Mouse (Mus musculus) gastrocnemius, postnatal 36 days (tissue): ENCODE results near the gene Zdhhc17. TPM values are rescaled to one million over a fixed set of nuclear protein-coding genes. Genes with fewer than 3 reads are reported as not detected.

ENCODE experiments used
- DNase-seq, 2 experiments: peaks; one replicate each; pipeline ENCODE4 v3.0.0; 2022
- intact Hi-C: fragments of 180-260 bp; cut with DNase I; formaldehyde crosslinking; loops from one replicate; pipeline ENCODE4 v1.15.1; 2025
- long read RNA-seq, 2 experiments: library from polyadenylated mRNA; stranded (forward); transcript quantifications; one replicate each; pipeline ENCODE4 v2.0.0; 2021
- total RNA-seq, 2 experiments: library from RNA; stranded (reverse); gene quantifications; 2 replicates each; pipeline ENCODE4 v1.2.3; 2021

Gene Zdhhc17
- 10 to 100 TPM; 19.0 to 19.2 TPM for total RNA-seq
- long read RNA-seq, experiment 1 = 0 reads
- long read RNA-seq, experiment 2, partial matches to known transcripts = 2 of 7 reads
- long read RNA-seq, experiment 2, other reads (novel, unspliced or antisense) = 5 of 7 reads

GRCm38 (mm10) chr10:111009641-111010479, at the start of gene Zdhhc17:
TSS of gene Zdhhc17 (minus strand) at chr10:111010140.
- intact Hi-C loops = no loop called here
- peak; percentile 82 to 94 for DNase-seq

DNA sequence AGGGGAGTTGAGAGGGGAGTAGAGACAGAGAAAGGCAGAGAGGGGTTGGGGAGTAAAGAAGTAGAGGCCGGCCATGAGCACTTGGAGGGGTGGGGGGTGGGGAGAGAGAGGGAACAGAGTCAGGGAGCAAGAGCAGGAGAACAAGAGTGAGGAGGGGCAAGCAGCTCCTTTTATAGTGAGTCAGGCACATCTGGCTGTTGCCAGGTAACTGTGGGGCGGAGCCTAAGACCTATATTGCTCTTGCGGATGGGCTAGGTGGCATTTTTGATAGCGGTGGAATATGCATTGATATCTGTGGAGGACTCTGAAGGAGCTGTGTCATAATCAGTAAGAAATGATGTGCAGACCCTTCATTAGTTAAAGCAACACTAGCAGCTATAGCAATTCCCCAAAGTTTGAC, 45.8 kb upstream of the Zdhhc17 start:
- no peak for DNase-seq
- intact Hi-C loops = no loop called here

GRCm38 (mm10) chr10:111051606-111052005, 41.7 kb upstream of the Zdhhc17 start:
- no peak for DNase-seq
- intact Hi-C loops = no loop called here

DNA sequence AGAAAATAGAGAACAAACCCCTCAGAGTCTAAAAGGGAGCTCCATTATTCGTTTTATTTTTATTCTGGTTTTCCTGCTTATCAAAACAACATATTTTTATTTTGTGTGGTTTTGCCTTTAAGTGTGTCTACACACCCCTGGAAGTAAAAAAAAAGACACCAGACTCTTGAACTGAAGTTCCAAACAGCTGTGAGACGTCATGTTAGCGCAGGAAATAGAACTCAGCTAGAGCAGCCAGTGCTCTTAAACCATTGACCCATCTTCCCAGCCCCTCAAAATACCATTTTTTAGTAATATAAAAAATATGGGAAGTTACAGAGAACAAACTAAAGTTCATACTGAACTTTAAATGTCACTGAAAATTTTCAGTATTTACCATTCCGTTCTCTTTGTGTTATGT, 40.6 kb upstream of the Zdhhc17 start:
- DNase-seq = no peak
- intact Hi-C loops = no loop called here

GRCm38 (mm10) chr10:111050061-111050460, 40.1 kb upstream of the Zdhhc17 start:
- DNase-seq = no peak
- intact Hi-C loops = no loop called here

GRCm38 (mm10) chr10:111047895-111048294, 38.0 kb upstream of the Zdhhc17 start:
- intact Hi-C loops = no loop called here
- DNase-seq = no peak

GRCm38 (mm10) chr10:111040078-111040656, 30.2 kb upstream of the Zdhhc17 start:
- intact Hi-C loops = no loop called here
- DNase-seq = no peak

GRCm38 (mm10) chr10:111036851-111037250, 26.9 kb upstream of the Zdhhc17 start:
- intact Hi-C loops = no loop called here
- DNase-seq = no peak

- DNase-seq = no peak
- intact Hi-C loops = no loop called here
These were observed 25.2 kb upstream of the Zdhhc17 start for GRCm38 (mm10) chr10:111035134-111035533.

DNA sequence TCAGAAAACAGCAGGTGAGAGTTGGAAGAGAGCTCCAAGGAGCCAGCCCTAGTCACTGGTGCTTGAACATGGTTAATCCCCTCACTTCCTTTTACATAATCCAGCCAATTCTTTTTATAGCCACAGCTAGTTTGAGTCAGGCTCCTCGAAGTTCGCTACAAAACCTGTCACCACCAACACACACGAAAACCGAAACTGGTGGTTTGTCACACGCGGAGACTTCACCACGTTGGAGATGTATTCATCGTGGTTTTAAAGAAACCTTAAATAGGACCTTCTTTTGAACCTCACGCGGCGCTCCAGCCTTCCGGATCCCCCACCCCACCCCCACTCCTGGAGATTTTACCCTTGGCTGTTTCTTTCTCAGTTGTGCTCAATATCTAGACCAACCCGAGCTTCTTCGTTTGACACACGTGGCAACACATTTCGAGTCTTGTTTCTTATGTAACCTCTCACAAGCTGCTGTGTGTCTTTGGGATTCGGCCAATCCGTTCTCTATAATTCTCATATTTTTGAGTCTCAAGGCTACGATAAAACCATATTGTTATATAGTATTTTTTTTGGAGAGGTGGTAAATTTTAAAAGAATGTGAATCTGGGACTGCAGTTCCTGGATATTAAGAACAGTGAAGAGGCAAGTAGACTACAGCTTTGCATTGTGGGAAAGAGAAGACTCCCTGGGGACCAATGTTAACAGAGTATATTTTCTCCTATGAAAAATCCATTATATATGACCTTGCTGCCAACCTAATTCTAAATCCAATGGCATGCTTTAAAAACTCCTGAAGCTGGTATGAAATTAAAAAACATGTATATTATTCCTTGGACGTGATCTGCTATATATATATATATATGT, 21.8 kb upstream of the Zdhhc17 start:
- intact Hi-C loops = no loop called here
- DNase-seq = peak in 1 of 2 experiments; percentile 30

GRCm38 (mm10) chr10:111030845-111031244, 20.9 kb upstream of the Zdhhc17 start:
- intact Hi-C loops = no loop called here
- DNase-seq = no peak

GRCm38 (mm10) chr10:111026106-111026505, 16.2 kb upstream of the Zdhhc17 start:
- DNase-seq = no peak
- intact Hi-C loops = loop anchor here (5.0 kb wide), 1 partner anchor 51 kb away; no protein-coding TSS in a partner anchor

DNA sequence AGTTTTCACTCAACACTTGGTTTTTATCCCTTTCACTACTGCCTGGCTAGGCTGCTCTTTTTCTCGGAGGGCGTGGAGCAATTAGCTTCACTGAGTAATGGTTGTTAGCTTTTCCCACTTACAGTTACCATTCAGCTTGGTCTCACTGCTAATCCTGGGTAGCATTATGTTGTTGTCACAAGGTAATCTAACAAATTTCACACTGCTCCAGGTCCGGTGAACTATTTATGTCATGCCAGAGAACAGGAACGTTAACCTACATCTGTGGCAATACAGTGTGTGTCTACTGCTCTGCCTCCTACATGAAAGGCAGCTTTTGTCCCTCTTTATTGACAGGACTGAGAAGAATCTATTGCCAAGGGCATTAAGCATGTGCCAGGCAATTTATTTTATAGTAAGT, 14.8 kb upstream of the Zdhhc17 start:
- intact Hi-C loops = loop anchor here (5.0 kb wide), 1 partner anchor 53 kb away; no protein-coding TSS in a partner anchor
- DNase-seq = no peak

DNA sequence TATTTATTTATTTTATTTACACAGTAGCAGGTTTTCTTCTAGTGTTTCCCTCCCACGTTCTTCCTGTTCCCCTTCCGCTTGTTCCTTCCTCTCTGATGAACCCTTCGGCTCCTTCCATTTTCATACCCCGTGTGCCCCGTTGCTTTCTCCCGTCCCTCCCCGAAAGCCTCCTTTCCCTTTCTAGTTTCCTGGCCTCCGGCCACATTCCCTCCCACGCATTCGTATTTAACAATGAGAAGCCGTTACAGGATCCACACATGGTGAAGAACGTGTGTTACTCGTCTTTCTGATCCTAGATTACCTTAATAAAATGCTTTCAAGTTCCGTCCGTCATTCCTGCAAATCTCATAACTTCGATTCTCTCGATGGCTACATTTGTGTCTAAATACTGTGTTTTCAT, 4.5 kb upstream of the Zdhhc17 start:
- peak in 1 of 2 experiments; percentile 34 for DNase-seq
- intact Hi-C loops = no loop called here

DNA sequence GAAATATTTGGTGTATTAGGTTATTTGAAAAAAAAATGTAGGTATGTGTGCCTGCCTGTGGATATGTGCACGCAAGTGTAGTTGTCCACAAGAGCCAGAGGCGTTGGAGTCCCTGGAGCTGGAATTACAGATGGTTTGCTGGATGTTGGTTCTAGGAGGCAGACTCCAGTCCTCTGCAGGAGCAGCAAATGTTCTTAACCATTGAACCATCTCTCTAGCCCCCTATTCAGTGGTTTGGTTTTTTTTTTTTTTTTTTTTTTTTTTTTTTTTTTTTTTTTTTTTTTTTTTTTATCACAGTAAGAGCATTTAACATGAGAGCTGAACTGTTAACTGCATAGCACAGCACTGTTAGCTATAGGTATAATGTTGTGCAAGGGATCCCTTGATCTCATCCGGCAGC, 3.3 kb upstream of the Zdhhc17 start:
- intact Hi-C loops = no loop called here
- no peak for DNase-seq

DNA sequence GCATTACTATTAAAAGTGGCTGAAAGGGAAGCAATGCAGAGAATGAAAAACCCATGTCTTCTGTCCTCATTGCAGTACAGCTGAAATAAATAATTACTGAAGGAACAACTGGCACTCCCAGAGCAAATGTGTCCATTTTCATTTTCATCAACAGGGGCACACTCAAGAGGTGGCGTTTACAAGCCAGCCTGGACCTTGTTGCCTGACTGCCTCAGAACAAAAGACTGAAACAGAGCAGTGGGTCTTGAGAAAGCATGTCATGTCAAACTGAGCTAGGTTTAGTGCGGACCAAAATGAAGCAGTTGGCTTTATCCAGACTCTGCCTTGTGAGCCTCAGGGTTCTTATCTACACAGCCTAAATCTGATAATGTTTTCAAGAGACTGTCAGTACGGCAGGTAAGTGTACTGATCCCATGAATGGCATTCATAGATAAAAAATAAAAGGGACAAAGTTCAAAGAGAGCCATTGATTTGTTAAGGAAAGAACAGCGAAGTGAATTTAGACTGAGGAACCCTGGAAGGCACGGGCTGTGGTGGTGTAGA, 2.6 kb upstream of the Zdhhc17 start:
- intact Hi-C loops = no loop called here
- no peak for DNase-seq

DNA sequence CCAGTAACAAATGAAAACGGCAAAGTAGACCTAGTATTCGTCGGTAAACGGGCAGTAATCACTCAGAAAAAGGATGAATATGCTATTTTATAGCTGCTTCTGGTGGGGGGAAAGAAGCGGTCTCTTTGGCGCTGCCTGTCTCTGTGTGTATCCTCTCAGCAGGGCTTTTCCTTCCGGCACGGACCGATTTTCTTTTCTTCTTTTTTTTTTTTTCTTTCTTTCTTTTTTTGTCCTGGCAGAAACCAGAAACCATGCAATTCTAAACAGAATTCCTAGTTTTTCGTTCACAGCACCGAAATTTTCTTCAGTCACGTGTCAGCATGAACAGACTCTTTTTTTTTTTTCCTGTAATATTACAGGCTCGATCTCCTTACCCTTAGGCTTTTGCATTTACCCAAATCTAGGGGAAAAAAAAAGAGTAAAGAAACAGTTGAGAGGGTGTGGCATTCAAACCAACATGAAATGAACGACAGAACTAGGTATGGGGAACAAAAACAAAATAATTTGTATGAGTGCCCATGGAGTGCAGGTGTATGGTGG, 1.4 kb upstream of the Zdhhc17 start:
- no peak for DNase-seq
- intact Hi-C loops = no loop called here

- intact Hi-C loops = no loop called here
- DNase-seq = no peak
These were observed 713 bp upstream of the Zdhhc17 start for GRCm38 (mm10) chr10:111010480-111011225.

- intact Hi-C loops = no loop called here
- no peak for DNase-seq
These were observed 763 bp downstream of the Zdhhc17 start for GRCm38 (mm10) chr10:111009113-111009640.
